Mouse (Mus musculus): ENCODE measurements around the gene Top1.

GRCm38 (mm10) chr2:160763816-160764215 lies 118.1 kb downstream of the Top1 start:
- TF ChIP-seq MXI1 (IDR thresholded peaks at IDR 0.05; ENCODE audit: low read depth, low read length) = no peak
- TF ChIP-seq HCFC1 (IDR thresholded peaks at IDR 0.05; ENCODE audit: low read depth, low read length) = no peak

All from CH12.LX (cell line).